In genomic region chr17:14099886-14100285, GRCm38 (mm10) we compare ENCODE assay signal across 16 mouse cellular contexts. TPM values are rescaled to one million over a fixed set of nuclear protein-coding genes. Genes with fewer than 3 reads are reported as not detected.
"Had no signal": no experiment of that assay in that cellular context is flagged by ENCODE, and none has a peak within 500 bp of the region (broad histone marks: within the 10 kb centered on the region; RNA-seq: fewer than 3 reads in every experiment).

No protein-coding gene starts in this region.

RNA-seq across cellular contexts. Expression of gene Gm7358, which starts 40.6 kb away (rescaled TPM):
- polyA plus RNA-seq: lung, adult 2 months; lung, embryonic 15.5 days; lung, postnatal 0 days; macrophage; midbrain, embryonic 10.5 days; midbrain, embryonic 12.5 days; midbrain, embryonic 14.5 days; midbrain, embryonic 16.5 days; myocyte; neural tube, embryonic 11.5 days; neural tube, embryonic 13.5 days; neural tube, embryonic 15.5 days; small intestine, adult 2 months; stomach, embryonic 14.5 days; stomach, embryonic 16.5 days; thymus, postnatal 0 days had no signal
